Mouse (Mus musculus) urinary bladder, postnatal 14 days (tissue): Measurements from ENCODE around the gene Rasl10a.
A peak's percentile ranks its signal among the peaks of the same experiment; 100 is the strongest.

Experiments used
- DNase-seq: peaks from one replicate; pipeline ENCODE4 v3.0.0; 2021; ENCODE audit warnings: low spot score

The Rasl10a gene

DNA sequence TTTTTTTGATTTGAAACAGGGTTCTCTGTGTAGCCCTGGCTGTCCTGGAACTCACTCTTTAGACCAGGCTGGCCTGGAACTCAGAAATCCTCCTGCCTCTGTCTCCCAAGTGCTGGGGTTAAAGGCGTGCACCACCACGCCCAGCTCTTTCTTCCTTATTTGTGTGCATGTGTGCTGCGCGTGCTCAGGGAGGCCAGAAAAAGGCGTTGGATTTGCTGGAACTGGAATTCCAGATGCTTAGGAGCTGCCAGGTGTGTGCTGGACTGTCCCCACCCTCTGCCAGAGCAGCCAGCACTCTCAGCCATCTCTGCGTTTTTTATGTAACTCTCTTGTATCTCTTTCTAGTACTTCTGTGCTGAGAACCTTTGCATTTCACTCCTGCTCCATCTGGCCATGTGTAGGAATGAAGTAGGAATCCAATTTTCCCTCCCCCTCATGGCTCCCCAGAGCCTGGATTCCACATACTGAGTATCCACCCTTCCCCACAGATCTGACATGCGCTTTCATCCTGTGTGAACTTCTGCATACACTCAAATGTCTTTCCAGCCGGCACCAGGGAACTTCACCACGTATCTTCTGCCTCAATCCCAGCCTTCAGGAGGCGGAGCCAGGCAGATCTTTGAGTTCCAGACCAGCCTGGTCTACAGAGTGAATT, 5.6 kb upstream of the Rasl10a start:
- no peak for DNase-seq

DNA sequence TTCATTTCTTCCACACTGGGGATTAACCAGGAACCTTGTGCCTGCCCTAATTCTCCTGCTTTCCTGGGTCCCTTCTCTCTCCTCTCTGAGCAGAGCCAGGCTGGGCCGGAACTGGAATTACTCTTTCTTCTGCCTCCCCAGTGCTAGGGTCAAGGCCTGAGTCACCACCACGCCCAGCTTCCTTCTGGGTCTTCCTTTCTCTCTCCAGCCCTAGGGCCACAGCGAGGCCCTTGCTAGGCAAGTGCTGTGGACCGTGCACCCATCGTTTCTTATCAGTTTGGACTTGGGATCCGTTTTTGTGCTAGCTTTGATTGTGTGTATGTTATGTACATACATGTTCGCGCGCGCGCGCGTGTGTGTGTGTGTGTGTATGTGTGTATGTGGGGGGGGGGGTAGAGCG, 3.8 kb upstream of the Rasl10a start:
- no peak for DNase-seq

- no peak for DNase-seq
Observed at GRCm38 (mm10) chr11:5054874-5055273, 3.1 kb upstream of the Rasl10a start.

GRCm38 (mm10) chr11:5055945-5056938, 1.7 kb upstream of the Rasl10a start:
- DNase-seq: no peak

DNA sequence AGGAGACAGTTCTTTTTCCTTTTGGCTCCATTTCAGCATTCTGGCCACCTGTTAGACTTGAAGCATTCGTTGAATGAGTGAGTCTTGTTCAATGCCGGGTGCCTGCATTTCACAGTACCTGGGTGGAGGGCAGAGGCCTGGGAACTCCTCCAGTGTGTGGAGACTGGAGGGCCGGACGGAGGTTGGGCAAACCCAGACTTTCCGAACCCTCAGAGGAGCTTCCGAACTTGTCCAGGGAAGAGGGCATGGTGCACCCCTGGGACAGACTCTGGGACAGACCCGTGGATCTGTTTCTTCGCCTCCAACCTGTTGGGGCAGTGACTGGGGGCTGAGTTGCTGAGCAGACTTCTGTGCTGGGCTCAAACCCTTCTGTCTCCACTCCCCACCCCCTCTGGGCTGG, 864 bp upstream of the Rasl10a start:
- DNase-seq: no peak

- no peak for DNase-seq
Observed at GRCm38 (mm10) chr11:5057541-5057855, 430 bp upstream of the Rasl10a start.

DNA sequence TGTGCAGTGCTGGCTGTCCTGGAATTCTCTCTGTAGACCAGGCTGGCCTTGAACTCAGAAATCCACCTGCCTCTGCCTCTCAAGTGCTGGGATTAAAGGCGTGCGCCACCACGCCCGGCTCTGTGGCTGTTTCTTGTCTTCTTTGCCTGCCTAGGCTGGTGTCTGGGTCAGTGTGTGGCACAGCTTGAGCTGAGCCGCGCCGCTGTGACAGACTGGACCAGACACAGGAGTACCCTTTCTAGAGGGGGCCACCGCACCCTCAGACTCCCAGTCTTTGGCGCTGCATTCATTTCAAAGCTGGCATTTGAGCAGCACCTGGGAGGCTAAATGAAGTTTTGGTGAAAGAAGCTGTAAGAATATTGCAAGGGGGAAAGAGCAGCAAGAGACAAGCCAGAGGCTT, 855 bp downstream of the Rasl10a start:
- DNase-seq: no peak

DNA sequence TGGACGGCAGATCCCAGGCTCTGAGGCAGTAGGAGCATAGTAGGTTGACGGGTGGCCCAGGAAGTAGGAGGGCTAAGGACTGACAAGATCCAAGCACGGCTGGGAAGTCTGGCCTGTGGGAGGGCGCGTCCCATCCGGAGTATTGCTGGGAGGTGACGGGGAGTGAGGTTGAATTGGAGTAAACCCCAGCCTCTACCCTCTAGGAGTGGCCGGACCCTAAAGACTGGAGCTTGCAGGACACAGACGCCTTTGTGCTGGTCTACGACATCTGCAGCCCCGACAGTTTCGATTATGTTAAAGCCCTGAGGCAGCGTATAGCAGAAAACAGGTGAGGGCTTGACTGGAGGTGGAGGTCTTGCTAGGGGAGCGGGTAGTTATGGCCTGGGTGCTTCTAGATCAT, 1.3 kb downstream of the Rasl10a start:
- no peak for DNase-seq

- DNase-seq: no peak
Observed at GRCm38 (mm10) chr11:5059704-5060156, 1.8 kb downstream of the Rasl10a start.

GRCm38 (mm10) chr11:5060756-5061412, 3.0 kb downstream of the Rasl10a start:
- no peak for DNase-seq

DNA sequence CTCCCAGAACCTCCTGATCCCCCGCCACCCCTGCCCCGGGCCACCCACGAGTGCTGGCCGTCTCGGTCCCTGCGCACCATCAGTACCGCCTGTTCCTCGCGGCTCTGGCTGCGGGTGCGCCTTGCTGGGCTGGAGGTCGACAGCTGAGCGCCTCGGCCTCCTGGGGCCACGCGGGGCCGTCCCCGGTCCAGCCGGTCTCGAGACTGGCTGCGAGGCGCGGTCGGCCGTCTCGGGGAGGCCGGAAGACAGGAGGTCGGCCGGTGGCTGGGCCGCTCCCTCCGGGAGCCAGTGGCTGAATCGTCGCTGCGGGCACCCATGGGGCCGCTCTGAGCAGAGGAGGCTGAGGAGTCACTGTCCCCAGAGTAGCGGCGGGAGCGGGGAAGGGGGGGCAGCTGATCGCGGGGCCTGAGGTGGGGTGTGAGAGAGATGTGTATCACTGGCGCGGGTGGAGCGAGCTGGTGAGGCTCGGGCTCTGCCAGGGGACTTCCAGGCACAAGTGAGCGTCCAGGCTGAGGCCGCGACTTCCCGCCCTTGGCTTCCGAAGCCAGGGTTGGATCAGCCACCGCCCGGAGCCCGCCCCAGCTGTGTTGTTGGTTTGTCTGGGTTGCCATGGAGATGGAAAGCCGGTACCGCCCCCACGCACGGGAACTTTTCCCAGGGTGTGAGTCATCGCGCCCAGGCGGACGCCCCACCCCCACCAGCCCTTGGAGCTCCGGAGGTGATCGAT, 3.6 kb downstream of the Rasl10a start:
- peak; percentile 97 for DNase-seq

- no peak for DNase-seq
Observed at GRCm38 (mm10) chr11:5062326-5062725, 4.4 kb downstream of the Rasl10a start.

- DNase-seq: no peak
Observed at GRCm38 (mm10) chr11:5062860-5063505, 5.1 kb downstream of the Rasl10a start.

DNA sequence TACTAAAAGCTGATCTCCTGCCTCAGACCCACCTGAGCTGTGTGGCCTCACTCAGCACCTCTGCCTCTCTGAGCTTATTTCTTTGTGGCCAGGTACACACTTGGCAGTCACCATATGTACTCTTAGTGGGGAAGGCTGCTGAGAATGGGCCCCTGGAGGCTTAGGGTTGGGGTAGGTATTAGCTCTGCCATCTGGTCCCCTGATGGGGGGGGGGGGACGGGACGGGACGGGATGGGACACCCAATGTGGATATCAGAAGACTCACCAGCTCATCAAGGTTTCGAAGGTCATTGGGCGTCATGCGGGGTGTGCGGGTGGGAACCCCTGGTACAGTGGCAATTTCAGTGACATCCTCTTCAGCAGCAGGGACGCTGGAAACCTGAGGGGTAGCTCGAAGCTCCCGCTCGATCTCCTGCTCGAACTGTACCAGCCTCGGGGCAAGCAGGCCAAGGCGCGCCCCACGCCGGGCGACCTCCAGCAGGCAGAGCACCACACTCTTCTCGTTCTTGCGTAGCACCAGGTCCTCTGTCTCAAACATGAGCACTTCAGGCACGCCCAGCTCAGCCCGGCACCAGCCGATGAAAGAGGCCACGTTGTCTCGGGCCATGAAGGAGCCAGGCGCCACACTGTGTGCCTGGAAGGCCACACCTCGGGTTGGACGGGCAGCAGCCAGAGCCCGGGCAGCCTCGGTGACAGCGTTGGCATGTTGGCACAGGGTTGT, 5.8 kb downstream of the Rasl10a start:
- peak; percentile 39 for DNase-seq

- no peak for DNase-seq
Observed at GRCm38 (mm10) chr11:5064282-5065055, 6.5 kb downstream of the Rasl10a start.

DNA sequence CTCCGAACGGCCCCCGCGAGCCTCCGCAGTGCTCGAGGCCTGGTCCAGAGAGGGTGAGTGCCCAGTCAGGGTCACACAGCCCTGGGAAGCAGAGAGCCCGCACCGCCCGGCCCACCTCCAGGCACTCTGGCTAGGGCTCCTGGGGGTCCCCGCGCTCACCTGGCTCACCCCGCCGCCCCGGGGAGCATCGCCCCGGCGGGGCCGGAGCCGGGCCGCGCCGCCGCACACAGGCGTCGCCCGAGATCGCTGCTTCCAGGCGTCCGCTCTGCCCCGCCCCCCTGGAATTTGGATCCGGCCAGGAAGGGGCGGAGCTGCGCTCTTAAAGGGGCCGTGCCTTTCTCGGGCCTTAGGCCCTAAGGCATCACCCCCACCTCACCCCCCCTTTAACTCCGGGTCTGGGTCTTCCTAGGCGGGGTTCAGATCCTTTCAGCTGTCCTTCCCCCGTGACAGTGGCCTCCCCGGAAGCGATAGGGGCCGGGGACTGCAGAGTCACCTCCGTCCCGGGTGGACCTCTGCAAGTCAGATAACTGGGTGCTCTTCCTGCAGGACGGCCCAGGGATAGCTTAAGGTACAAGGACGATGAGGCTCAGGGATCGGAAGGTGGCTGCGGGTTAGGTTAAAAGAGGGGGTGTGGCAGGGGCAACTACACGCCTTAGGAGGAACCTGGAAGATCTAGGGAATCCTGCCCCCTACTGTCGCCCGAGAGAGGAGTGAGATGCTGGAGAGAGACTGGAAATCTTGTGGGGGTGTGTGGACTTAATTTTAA, 7.3 kb downstream of the Rasl10a start, which contains the start of gene Gas2l1:
Gene Gas2l1, minus strand, starts transcription at position 272 of the 766 bp plus-strand sequence.
- peak; percentile 93 for DNase-seq

DNA sequence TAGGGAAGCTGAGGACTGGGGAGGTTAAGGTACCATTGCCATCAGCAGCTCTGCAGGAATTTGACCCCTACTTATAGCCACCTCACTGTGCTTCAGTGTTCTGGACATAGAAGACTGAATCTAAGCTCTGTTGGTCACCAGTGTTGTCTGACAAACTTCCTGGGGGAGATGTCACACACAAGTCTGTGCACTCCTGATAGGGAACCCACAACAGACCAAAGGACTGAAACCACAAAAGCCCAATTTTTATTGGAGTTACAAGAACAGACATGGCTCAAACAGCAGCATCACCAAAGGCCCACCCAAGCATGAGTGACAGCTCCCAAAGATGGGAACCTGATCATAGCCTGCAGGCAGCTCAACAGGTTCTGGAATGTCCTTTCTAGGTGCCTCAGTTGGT, 9.1 kb downstream of the Rasl10a start:
- no peak for DNase-seq

DNA sequence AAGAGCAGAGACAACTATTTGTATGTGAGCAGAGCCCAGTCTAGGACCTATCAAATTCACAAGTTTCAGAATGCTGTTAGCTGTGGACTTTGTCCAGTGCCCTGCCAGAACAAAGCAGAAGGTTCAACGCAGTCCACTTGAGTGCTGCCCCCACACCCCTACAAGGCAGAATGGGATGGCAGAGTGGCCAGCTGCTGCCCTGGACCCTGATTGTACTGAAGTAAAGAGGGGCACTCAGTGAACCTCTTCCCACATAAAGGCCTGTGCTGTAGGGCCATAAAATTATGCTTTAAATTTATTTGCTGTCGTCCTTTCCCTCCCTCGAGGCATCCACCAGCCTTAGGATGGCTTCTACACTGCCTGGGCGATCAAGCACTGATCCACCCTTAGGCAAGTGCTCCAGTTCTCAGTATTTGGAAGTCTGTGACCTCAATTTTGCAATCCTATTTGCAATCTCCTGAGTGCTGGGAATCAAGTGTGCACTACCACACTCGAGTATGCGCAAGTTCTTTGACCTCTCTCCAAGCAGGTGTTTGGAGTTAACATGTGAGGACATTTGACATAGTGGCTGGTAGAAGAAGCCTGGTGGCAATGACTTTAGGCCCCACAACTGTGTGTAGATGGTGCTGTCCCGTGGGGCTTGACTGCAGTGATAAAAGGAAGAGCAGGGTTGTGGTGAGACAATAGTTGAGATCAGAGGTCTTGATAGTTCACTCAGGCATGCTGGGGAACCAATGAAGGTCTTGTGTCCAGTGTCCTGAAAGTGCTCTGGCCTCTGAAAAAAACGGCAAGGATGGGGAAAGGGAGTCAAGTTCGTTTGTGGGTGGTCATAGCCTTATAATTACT, 10.4 kb downstream of the Rasl10a start:
- no peak for DNase-seq
